Mouse (Mus musculus) gastrocnemius, postnatal 14 days (tissue): ENCODE results near the gene Aicda. TPM values are rescaled to one million over a fixed set of nuclear protein-coding genes. Genes with fewer than 3 reads are reported as not detected.

Source experiments
- total RNA-seq, 2 experiments: library from RNA; stranded (reverse); gene quantifications; 2 replicates each; pipeline ENCODE4 v1.2.3; 2021

Aicda gene
- total RNA-seq, 2 experiments from 2014 or later, result not detected

Other genes starting within 250 kb of the Aicda start
- gene M6pr, start 245.1 kb upstream of the Aicda start, total RNA-seq, result 10 to 100 TPM; 22.7 to 26.6 TPM
- 10 to 100 TPM in 1 of 2 experiments, 1 to 10 TPM in 1; 8.0 to 10.7 TPM for gene Phc1, start 213.2 kb upstream of the Aicda start, total RNA-seq
- gene Rimklb, start 55.0 kb upstream of the Aicda start, total RNA-seq, result 1 to 10 TPM in 1 of 2 experiments, under 1 TPM in 1; 1.00 to 2.4 TPM
- gene Mfap5, start 48.0 kb upstream of the Aicda start, total RNA-seq, result 100 to 1,000 TPM in 1 of 2 experiments, 10 to 100 TPM in 1; 92.6 to 115 TPM
- gene Apobec1, start 48.6 kb downstream of the Aicda start, total RNA-seq, result 1 to 10 TPM; 1.4 to 1.8 TPM
- not detected for gene Gdf3, start 56.3 kb downstream of the Aicda start, total RNA-seq
- not detected for gene Dppa3, start 72.6 kb downstream of the Aicda start, total RNA-seq
- not detected for gene Nanog, start 153.7 kb downstream of the Aicda start, total RNA-seq
- 1 to 10 TPM; 1.2 to 1.9 TPM for gene Slc2a3, start 247.8 kb downstream of the Aicda start, total RNA-seq